Mouse (Mus musculus) hindbrain, embryonic 11.5 days (tissue): ENCODE measurements around the gene Tbc1d2b. TPM values are rescaled to one million over a fixed set of nuclear protein-coding genes. Genes with fewer than 3 reads are reported as not detected.

ENCODE experiments used
- ATAC-seq: fragments of 200-750 bp; cut with Nextera tagmentation; 2 replicates; pipeline ENCODE4 v1.8.0; 2017; ENCODE audit warnings: mild to moderate bottlenecking, moderate TSS enrichment, moderate library complexity; ENCODE audit not compliant: low FRiP score
- DNase-seq: peaks from one replicate; pipeline ENCODE4 v3.0.0-alpha.2; 2015; ENCODE audit warnings: low spot score
- H3K27ac ChIP-seq: fragments of 300-500 bp; sonication (generic); 2 replicates; pipeline ENCODE4 v1.5.1; 2014; ENCODE audit warnings: mild to moderate bottlenecking, low read depth, low read length
- H3K27me3 ChIP-seq: fragments of 300-500 bp; sonication (generic); 2 replicates; pipeline ENCODE4 v1.6.1; 2014; ENCODE audit warnings: mild to moderate bottlenecking, low read length, moderate library complexity, mixed read lengths; ENCODE audit not compliant: control insufficient read depth, insufficient read depth
- H3K36me3 ChIP-seq: fragments of 300-500 bp; sonication (generic); 2 replicates; pipeline ENCODE4 v1.6.1; 2014; ENCODE audit warnings: mild to moderate bottlenecking, low read length, moderate library complexity, mixed read lengths; ENCODE audit not compliant: control insufficient read depth, insufficient read depth
- H3K4me1 ChIP-seq: fragments of 300-500 bp; sonication (generic); replicated peaks from 2 replicates; pipeline ENCODE4 v1.6.1; 2014; ENCODE audit warnings: low read length, mixed read lengths; ENCODE audit not compliant: control insufficient read depth, insufficient read depth
- H3K4me2 ChIP-seq: fragments of 300-500 bp; sonication (generic); replicated peaks from 2 replicates; pipeline ENCODE4 v1.6.1; 2014; ENCODE audit warnings: mild to moderate bottlenecking, low read depth, low read length
- H3K4me3 ChIP-seq: fragments of 300-500 bp; sonication (generic); 2 replicates; pipeline ENCODE4 v1.5.1; 2014; ENCODE audit warnings: low read depth, low read length
- H3K9ac ChIP-seq: fragments of 300-500 bp; sonication (generic); 2 replicates; pipeline ENCODE4 v1.6.1; 2014; ENCODE audit warnings: low read depth, low read length
- H3K9me3 ChIP-seq: fragments of 300-500 bp; sonication (generic); 2 replicates; pipeline ENCODE4 v1.6.1; 2016; ENCODE audit warnings: low read length; ENCODE audit not compliant: control insufficient read depth
- WGBS: fragments of 180-500 bp; shearing (Covaris S2); extraction: QIAGEN DNeasy Blood & Tissue Kit; methylation state at CpG from one replicate; pipeline ENCODE4 v1.1.7; 2014; 5-methylcytosine and 5-hydroxymethylcytosine counted together
- polyA plus RNA-seq: library from polyadenylated mRNA; unstranded; fragments of >200 nt; fragmentation: Nextera tagmentation; extraction: Ambion mirVana; gene quantifications from 2 replicates; pipeline ENCODE4 v1.2.1, GENCODE M21; 2014

The Tbc1d2b gene
- polyA plus RNA-seq, 1 experiment from 2014 or later: 8.0 TPM

GRCm38 (mm10) chr9:90250141-90250775, 20.3 kb downstream of the Tbc1d2b start:
- no peak for ATAC-seq
- Histone ChIP-seq H3K4me1 (no peaks in the 10 kb centered on the region), H3K27me3 (no peaks in the 10 kb centered on the region), H3K9me3 (no peaks in the 10 kb centered on the region), H3K4me2 (no peak overlapping the region), H3K4me3 (no peak overlapping the region), H3K9ac (no peak overlapping the region), H3K36me3 (no peaks in the 10 kb centered on the region), H3K27ac (no peak overlapping the region)
- no peak for DNase-seq
- 90% methylated on average over 5 of the region's 5 CpGs for WGBS

DNA sequence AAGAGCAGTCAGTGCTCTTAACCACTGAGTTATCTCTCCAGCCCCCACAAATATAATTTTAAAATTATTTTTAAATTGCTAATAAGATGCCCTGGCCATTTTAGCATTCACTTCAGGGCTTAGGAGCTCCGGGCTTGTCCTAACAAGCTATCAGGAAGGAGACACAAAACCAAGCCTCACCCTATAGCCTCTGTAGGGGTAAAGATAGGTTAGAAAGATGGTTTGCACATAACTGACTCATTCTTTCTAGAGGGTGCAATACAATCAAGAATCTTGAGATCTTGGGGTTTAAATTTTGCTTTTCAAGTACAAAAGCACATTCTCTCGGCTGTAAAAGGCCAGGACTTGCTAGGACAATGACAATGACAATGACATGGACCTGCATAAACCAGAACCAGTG, 21.6 kb downstream of the Tbc1d2b start:
- Histone ChIP-seq H3K27me3 (no peaks in the 10 kb centered on the region), H3K4me1 (no peaks in the 10 kb centered on the region)
- ATAC-seq: no peak

GRCm38 (mm10) chr9:90248326-90248725, 22.3 kb downstream of the Tbc1d2b start:
- Histone ChIP-seq H3K27me3 (no peaks in the 10 kb centered on the region), H3K4me2 (no peak overlapping the region), H3K4me1 (no peaks in the 10 kb centered on the region), H3K9me3 (no peaks in the 10 kb centered on the region), H3K36me3 (no peaks in the 10 kb centered on the region), H3K27ac (no peak overlapping the region), H3K4me3 (no peak overlapping the region), H3K9ac (no peak overlapping the region)
- WGBS: 85% methylated on average over 7 of the region's 7 CpGs
- ATAC-seq: no peak
- no peak for DNase-seq

More for the DNA sequence above, 21.6 kb downstream of the Tbc1d2b start:
- H3K9me3 ChIP-seq: no peaks in the 10 kb centered on the region
- no peak overlapping the region for H3K9ac ChIP-seq
- DNase-seq: no peak
- H3K36me3 ChIP-seq: no peaks in the 10 kb centered on the region
- H3K4me2 ChIP-seq: no peak overlapping the region
- H3K4me3 ChIP-seq: no peak overlapping the region
- WGBS: 86% methylated on average over 2 of the region's 2 CpGs
- H3K27ac ChIP-seq: no peak overlapping the region

DNA sequence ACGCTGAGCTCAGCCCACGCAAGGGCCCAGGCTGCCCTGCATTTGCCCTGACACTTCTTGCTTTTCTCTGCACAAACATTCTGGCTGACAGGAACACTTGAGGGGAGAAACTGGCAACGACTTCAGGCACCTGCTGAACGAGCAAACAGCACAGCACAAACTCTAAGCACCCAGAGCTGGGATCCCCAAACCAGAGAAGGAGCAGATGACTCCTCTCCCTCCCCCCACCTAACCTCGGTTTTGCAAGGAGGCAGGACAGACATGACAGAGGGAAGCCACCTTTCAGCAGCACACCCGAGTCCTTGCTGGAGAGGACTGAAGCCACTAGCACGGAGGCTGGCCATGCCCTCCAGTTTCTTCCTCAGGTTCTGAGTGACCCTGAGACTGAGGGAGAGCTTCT, 23.3 kb downstream of the Tbc1d2b start:
- Histone ChIP-seq H3K27ac (no peak overlapping the region), H3K9ac (no peak overlapping the region), H3K4me2 (no peak overlapping the region), H3K36me3 (no peaks in the 10 kb centered on the region), H3K4me3 (no peak overlapping the region), H3K27me3 (no peaks in the 10 kb centered on the region), H3K4me1 (no peaks in the 10 kb centered on the region), H3K9me3 (no peaks in the 10 kb centered on the region)
- WGBS: 84% methylated on average over 7 of the region's 7 CpGs
- no peak for ATAC-seq
- no peak for DNase-seq

DNA sequence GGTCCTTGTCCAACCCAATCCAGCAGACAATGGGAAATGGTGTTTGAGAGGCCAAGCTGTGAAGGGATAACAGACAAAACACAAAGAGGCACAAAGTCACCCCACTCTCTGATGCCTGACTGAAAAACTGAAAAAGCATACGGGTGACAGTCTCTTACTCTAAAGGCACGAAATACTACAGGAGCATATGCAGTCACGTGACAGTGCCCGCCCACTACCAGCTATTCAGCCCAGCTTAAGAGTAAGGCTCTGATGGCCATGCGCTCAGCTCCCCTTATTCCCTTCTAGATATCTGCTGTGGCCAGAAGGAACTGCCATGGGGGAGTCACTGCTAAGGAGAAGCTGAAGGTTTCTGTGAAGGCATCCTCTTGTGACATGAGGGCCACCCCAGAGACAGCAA, 24.8 kb downstream of the Tbc1d2b start:
- H3K36me3 ChIP-seq: no peaks in the 10 kb centered on the region
- no peak overlapping the region for H3K4me2 ChIP-seq
- 92% methylated on average over 5 of the region's 5 CpGs for WGBS
- DNase-seq (no peak), ATAC-seq (no peak)
- no peaks in the 10 kb centered on the region for H3K9me3 ChIP-seq
- H3K27me3 ChIP-seq: no peaks in the 10 kb centered on the region
- no peak overlapping the region for H3K27ac ChIP-seq
- no peak overlapping the region for H3K9ac ChIP-seq
- H3K4me1 ChIP-seq: no peaks in the 10 kb centered on the region
- no peak overlapping the region for H3K4me3 ChIP-seq

- Histone ChIP-seq H3K4me2 (no peak overlapping the region), H3K4me3 (no peak overlapping the region), H3K9me3 (no peaks in the 10 kb centered on the region), H3K27ac (no peak overlapping the region), H3K4me1 (no peaks in the 10 kb centered on the region), H3K9ac (no peak overlapping the region), H3K36me3 (no peaks in the 10 kb centered on the region), H3K27me3 (no peaks in the 10 kb centered on the region)
- DNase-seq: no peak
- no peak for ATAC-seq
- 93% methylated on average over 6 of the region's 6 CpGs for WGBS
Measured at GRCm38 (mm10) chr9:90245206-90245605, 25.4 kb downstream of the Tbc1d2b start.

DNA sequence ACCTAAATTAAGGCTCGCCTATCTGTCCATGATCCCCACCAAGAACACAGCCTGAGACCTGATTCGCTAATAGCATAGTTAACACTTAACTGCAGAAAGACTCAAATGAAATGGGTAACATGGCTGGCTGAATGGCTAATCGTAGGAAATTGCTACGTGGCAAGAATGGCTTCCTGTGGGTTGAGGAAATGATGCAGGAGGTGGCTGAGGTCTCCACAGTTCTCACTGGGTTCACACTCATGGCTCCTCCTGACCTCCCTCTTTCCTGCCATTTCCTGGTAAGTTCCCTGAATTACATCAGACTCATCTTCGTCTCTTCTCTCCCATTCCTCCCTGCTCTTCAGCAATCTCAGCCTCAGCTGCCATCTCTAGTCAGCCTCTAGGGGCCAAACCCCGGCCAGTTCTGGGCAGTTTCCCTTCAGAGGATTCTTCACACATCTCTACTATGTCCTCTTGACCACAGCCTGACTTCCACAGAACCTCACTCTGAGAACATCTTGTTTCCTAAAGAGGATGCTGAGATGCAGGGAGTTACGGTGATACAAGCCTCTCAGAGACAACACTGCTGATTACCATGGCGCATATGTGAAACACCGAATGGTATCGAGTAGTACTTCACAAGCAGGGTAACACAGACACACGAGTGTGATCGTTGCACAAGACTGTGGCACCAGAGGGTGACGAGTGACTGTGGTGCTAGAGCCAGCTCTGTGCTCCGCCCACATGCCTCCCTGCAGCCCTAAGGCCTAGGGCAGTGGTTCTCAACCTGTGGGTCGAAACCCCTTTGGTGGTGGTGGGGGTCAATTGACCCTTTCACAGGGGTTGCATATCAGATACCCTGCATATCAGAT, 26.1 kb downstream of the Tbc1d2b start:
- H3K27ac ChIP-seq: no peak overlapping the region
- DNase-seq: no peak

DNA sequence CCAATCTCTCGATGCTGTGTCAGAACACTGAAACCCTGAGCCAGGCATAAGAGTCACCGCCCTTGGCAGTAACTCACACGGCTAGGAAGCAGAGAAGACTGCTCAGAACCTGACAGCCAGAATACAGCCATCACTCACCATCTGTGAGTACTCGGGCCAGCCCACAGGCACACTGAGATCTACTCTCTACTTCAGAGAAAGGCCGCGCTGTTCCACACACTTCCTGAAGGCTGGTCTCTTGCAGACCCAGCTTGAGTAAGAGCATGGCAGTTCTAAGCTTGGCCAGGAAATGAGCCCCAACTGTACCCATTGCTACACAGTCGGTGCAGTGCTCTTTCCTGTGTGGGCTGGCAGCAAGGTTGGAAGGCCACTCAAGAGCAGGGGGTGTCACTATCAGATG, 27.7 kb downstream of the Tbc1d2b start:
- Histone ChIP-seq H3K36me3 (no peaks in the 10 kb centered on the region), H3K27ac (no peak overlapping the region), H3K4me1 (no peaks in the 10 kb centered on the region), H3K27me3 (no peaks in the 10 kb centered on the region), H3K4me2 (no peak overlapping the region), H3K4me3 (no peak overlapping the region), H3K9me3 (no peaks in the 10 kb centered on the region), H3K9ac (no peak overlapping the region)
- DNase-seq: no peak
- no peak for ATAC-seq
- 83% methylated on average over 7 of the region's 7 CpGs for WGBS

More for the DNA sequence above, 26.1 kb downstream of the Tbc1d2b start:
- H3K36me3 ChIP-seq: no peaks in the 10 kb centered on the region
- ATAC-seq: no peak
- H3K4me3 ChIP-seq: no peak overlapping the region
- no peak overlapping the region for H3K9ac ChIP-seq
- no peaks in the 10 kb centered on the region for H3K27me3 ChIP-seq
- WGBS: 89% methylated on average over 15 of the region's 15 CpGs
- H3K4me1 ChIP-seq: no peaks in the 10 kb centered on the region
- H3K9me3 ChIP-seq: no peaks in the 10 kb centered on the region
- H3K4me2 ChIP-seq: no peak overlapping the region

- DNase-seq (no peak), ATAC-seq (no peak)
- no peaks in the 10 kb centered on the region for H3K9me3 ChIP-seq
- no peak overlapping the region for H3K4me2 ChIP-seq
- no peaks in the 10 kb centered on the region for H3K27me3 ChIP-seq
- H3K9ac ChIP-seq: no peak overlapping the region
- H3K4me1 ChIP-seq: no peaks in the 10 kb centered on the region
- WGBS: 90% methylated on average over 6 of the region's 6 CpGs
- no peak overlapping the region for H3K27ac ChIP-seq
- no peaks in the 10 kb centered on the region for H3K36me3 ChIP-seq
- no peak overlapping the region for H3K4me3 ChIP-seq
Measured at GRCm38 (mm10) chr9:90242291-90242690, 28.3 kb downstream of the Tbc1d2b start.
